ENCODE assay signal across 9 mouse cellular contexts in the genomic region with DNA sequence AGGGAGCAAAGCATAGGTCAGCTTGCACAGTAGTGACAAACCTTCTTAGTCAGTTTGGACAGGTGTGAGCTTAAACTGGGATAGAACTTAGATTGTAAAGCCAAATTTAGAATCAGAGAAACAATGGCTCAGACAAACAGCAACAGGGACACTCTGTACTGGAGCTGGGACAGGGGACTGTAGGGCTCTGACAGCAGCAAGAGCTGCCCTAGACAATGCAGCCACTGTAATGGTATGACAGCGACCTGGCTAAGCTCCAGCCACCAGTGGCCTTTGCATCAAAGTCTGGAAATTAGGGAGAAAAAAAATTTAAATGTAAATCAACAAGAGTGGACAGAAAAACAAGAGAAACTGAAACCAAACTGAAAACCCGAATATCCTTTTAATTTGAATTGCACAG. TPM values are rescaled to one million over a fixed set of nuclear protein-coding genes. Genes with fewer than 3 reads are reported as not detected.
DNase-seq lines count a peak whose midpoint lies in the region; ATAC-seq and TF ChIP-seq lines count a peak whose summit lies in the region.
"Had no signal": no experiment of that assay in that cellular context is flagged by ENCODE, and none has a peak within 500 bp of the region (broad histone marks: within the 10 kb centered on the region; RNA-seq: fewer than 3 reads in every experiment).

No protein-coding gene starts in this region.

- 42% methylated on average over 2 of the region's 2 CpGs for WGBS in forebrain, postnatal 0 days

- no peak for TF ChIP-seq EP300 in CH12.LX (IDR thresholded peaks at IDR 0.05; ENCODE audit: low read length)

- no peaks in the 10 kb centered on the region for H3K36me3 ChIP-seq in CH12.LX (replicated peaks in 1 of 2; ENCODE audit: control insufficient read depth in 1 of 2, insufficient read depth in 1 of 2, low read length in 1 of 2)
- H3K36me3 ChIP-seq in forebrain, postnatal 0 days (ENCODE audit: insufficient read depth), result no peaks in the 10 kb centered on the region
- H3K36me3 ChIP-seq: neural tube, embryonic 12.5 days had no signal

- no peak overlapping the region for H3K4me3 ChIP-seq in CH12.LX (replicated peaks in 1 of 3; ENCODE audit: low read depth in 2 of 3, low read length in 2 of 3, poor library complexity in 1 of 3)
- no peak overlapping the region for H3K4me3 ChIP-seq in forebrain, postnatal 0 days (ENCODE audit: low read depth, low read length)
- H3K4me3 ChIP-seq: neural tube, embryonic 12.5 days had no signal

- no peak for TF ChIP-seq POLR2A in CH12.LX (IDR thresholded peaks at IDR 0.05; ENCODE audit: low read depth, low read length)

- H3K9me3 ChIP-seq in CH12.LX (replicated peaks; ENCODE audit: low read length), result no peaks in the 10 kb centered on the region
- no peaks in the 10 kb centered on the region for H3K9me3 ChIP-seq in forebrain, postnatal 0 days (ENCODE audit: low read length)
- H3K9me3 ChIP-seq: neural tube, embryonic 12.5 days had no signal

- no peak for TF ChIP-seq RAD21 in CH12.LX (IDR thresholded peaks at IDR 0.05; ENCODE audit: low read depth, low read length)

- no peaks in the 10 kb centered on the region for H3K79me2 ChIP-seq in CH12.LX (replicated peaks; ENCODE audit: control insufficient read depth, extremely low read depth, insufficient read depth, poor library complexity, severe bottlenecking)

- H3K9ac ChIP-seq in CH12.LX (ENCODE audit: insufficient read depth, low read depth), result no peak overlapping the region
- H3K9ac ChIP-seq in forebrain, postnatal 0 days, result no peak overlapping the region
- H3K9ac ChIP-seq: neural tube, embryonic 12.5 days had no signal

- H3K27ac ChIP-seq in CH12.LX (ENCODE audit: insufficient read depth, low read depth), result no peak overlapping the region
- H3K27ac ChIP-seq in forebrain, postnatal 0 days (ENCODE audit: low read depth, low read length), result no peak overlapping the region
- H3K27ac ChIP-seq: neural tube, embryonic 12.5 days had no signal

- peaks cover 8 to 22% of the 10 kb centered on the region in 2 experiments for H3K4me1 ChIP-seq in CH12.LX (ENCODE audit: control insufficient read depth in 1 of 2, insufficient read depth in 2 of 2)
- no peaks in the 10 kb centered on the region for H3K4me1 ChIP-seq in forebrain, postnatal 0 days (ENCODE audit: insufficient read depth)
- H3K4me1 ChIP-seq: neural tube, embryonic 12.5 days had no signal

- peak overlapping the region; percentile 55 for H3K4me2 ChIP-seq in CH12.LX (ENCODE audit: insufficient read depth, low read depth, poor library complexity, severe bottlenecking)
- no peak overlapping the region for H3K4me2 ChIP-seq in forebrain, postnatal 0 days (ENCODE audit: low read depth)
- H3K4me2 ChIP-seq: neural tube, embryonic 12.5 days had no signal

- dilution Hi-C loops in CH12.LX (cut with MboI; ENCODE audit: extremely low pct_ligation_motif_present, extremely low pct_unique_long_range_greater_than_20kb, low sequenced_read_pairs), result no loop called here

- in situ Hi-C loops in CH12.LX (cut with MboI; ENCODE audit: low pct_ligation_motif_present, low pct_unique_long_range_greater_than_20kb, low sequenced_read_pairs), result no loop called here

- peak; percentile 81 for ATAC-seq in frontal cortex, adult (ENCODE audit: low TSS enrichment)
- peak; percentile 68 for ATAC-seq in forebrain, postnatal 0 days
- no peak for ATAC-seq in monocyte, adult 5-6 weeks (replicated peaks; ENCODE audit: insufficient number of reproducible peaks, low FRiP score, low TSS enrichment, poor library complexity, severe bottlenecking)
- no peak for ATAC-seq in megakaryocyte progenitor cell, adult 5-6 weeks (replicated peaks; ENCODE audit: poor library complexity)

- TF ChIP-seq CTCF in CH12.LX (conservative IDR thresholded peaks at IDR 0.05 in 1 of 2, IDR thresholded peaks at IDR 0.05 in 1 of 2; ENCODE audit: low read depth in 2 of 2, low read length in 2 of 2), result no peak
- no peak for TF ChIP-seq CTCF in forebrain, postnatal 0 days (IDR thresholded peaks at IDR 0.05; ENCODE audit: low read depth)

- no peak for DNase-seq in frontal cortex, postnatal 10 days (ENCODE audit: low spot score in 2 of 2)
- DNase-seq in CH12.LX (ENCODE audit: extremely low read depth), result no peak
- DNase-seq in forebrain, postnatal 0 days, result no peak
- peak; percentile 73 to 89 for DNase-seq in kidney, postnatal 25 days
- no peak for DNase-seq in urinary bladder, postnatal 36 days (ENCODE audit: low spot score in 2 of 2)

- no peaks in the 10 kb centered on the region for H3K27me3 ChIP-seq in CH12.LX (replicated peaks)
- H3K27me3 ChIP-seq in forebrain, postnatal 0 days (ENCODE audit: insufficient read depth, low read length), result no peaks in the 10 kb centered on the region

TF ChIP-seq in CH12.LX, 34 proteins besides CTCF, POLR2A, EP300 and RAD21:
- TF ChIP-seq ELF1 (IDR thresholded peaks at IDR 0.05; ENCODE audit: low read depth, low read length) (no peak), MXI1 (IDR thresholded peaks at IDR 0.05; ENCODE audit: low read depth, low read length) (no peak), POLR2AphosphoS2 (IDR thresholded peaks at IDR 0.05; ENCODE audit: low read depth, low read length) (no peak), RCOR1 (conservative IDR thresholded peaks at IDR 0.05; ENCODE audit: low read depth, low read length) (no peak), ZC3H11A (IDR thresholded peaks at IDR 0.05; ENCODE audit: low read depth, low read length) (no peak), SMC3 (IDR thresholded peaks at IDR 0.05; ENCODE audit: low read depth, low read length) (no peak), IRF4 (IDR thresholded peaks at IDR 0.05; ENCODE audit: low read depth, low read length) (no peak), MEF2A (IDR thresholded peaks at IDR 0.05; ENCODE audit: borderline replicate concordance, low read depth, low read length) (no peak), PAX5 (IDR thresholded peaks at IDR 0.05; ENCODE audit: low read length) (no peak), KAT2A (IDR thresholded peaks at IDR 0.05; ENCODE audit: insufficient replicate concordance, low read length) (no peak), USF1 (IDR thresholded peaks at IDR 0.05; ENCODE audit: low read depth, low read length) (no peak), NRF1 (IDR thresholded peaks at IDR 0.05; ENCODE audit: low read depth, low read length) (no peak), MAX (IDR thresholded peaks at IDR 0.05; ENCODE audit: low read length) (no peak), UBTF (IDR thresholded peaks at IDR 0.05; ENCODE audit: low read depth, low read length) (no peak), SIN3A (IDR thresholded peaks at IDR 0.05; ENCODE audit: low read length) (no peak), CHD2 (IDR thresholded peaks at IDR 0.05; ENCODE audit: low read length) (no peak)

RNA-seq across cellular contexts. Expression of gene Armc3, which starts 53.2 kb away (rescaled TPM):
- 0.08 TPM in 2 replicates for total RNA-seq in CH12.LX (2012; rRNA removed)
- total RNA-seq in CH12.LX (2014; rRNA removed), result 0.20 and 0.21 TPM in 2 replicates
- polyA plus RNA-seq in CH12.LX (2012; ENCODE audit: insufficient read length, low read depth), result 0.36 and 0.46 TPM in 2 replicates
- total RNA-seq in forebrain, postnatal 0 days (2014; rRNA removed), result 2.1 and 2.4 TPM in 2 replicates
- polyA plus RNA-seq in forebrain, postnatal 0 days (2015; fragmentation: Nextera tagmentation; extraction: Ambion mirVana), result 1.4 and 1.5 TPM in 2 replicates
- total RNA-seq in monocyte, adult 5-6 weeks (2017), result 0.86 to 0.87 TPM in 2 of 3 replicates, not detected in the other
- total RNA-seq in megakaryocyte progenitor cell, adult 5-6 weeks (2015), result 0.27 and 0.30 TPM in 2 replicates
- 0.29 and 0.37 TPM in 2 replicates for total RNA-seq in megakaryocyte progenitor cell, adult 5-6 weeks (2017)

Comparison
In these comparisons a context has a peak if more than half of its experiments do, and no peak if none do; other contexts are left out.
1. ATAC-seq: peak in frontal cortex, adult (single experiment) and forebrain, postnatal 0 days (single experiment); none in monocyte, adult 5-6 weeks (single experiment) and megakaryocyte progenitor cell, adult 5-6 weeks (single experiment).
2. DNase-seq: peak in kidney, postnatal 25 days (2 of 2); none in frontal cortex, postnatal 10 days (0 of 2), CH12.LX (single experiment), forebrain, postnatal 0 days (single experiment) and urinary bladder, postnatal 36 days (0 of 2).